Mouse (Mus musculus) kidney, embryonic 16.5 days (tissue): Measurements from ENCODE around the gene Vstm4. TPM values are rescaled to one million over a fixed set of nuclear protein-coding genes. Genes with fewer than 3 reads are reported as not detected.

ENCODE experiments used
- ATAC-seq: fragments of 200-750 bp; cut with Nextera tagmentation; 2 replicates; pipeline ENCODE4 v1.8.0; 2017; ENCODE audit warnings: moderate TSS enrichment; ENCODE audit not compliant: low FRiP score, low TSS enrichment
- H3K27ac ChIP-seq: fragments of 300-500 bp; sonication (generic); 2 replicates; pipeline ENCODE4 v1.5.1; 2014; ENCODE audit warnings: low read length
- H3K27me3 ChIP-seq: fragments of 300-500 bp; sonication (generic); 2 replicates; pipeline ENCODE4 v1.6.1; 2014; ENCODE audit warnings: low read length, control low read depth, mixed read lengths; ENCODE audit not compliant: insufficient read depth
- H3K36me3 ChIP-seq: fragments of 300-500 bp; sonication (generic); 2 replicates; pipeline ENCODE4 v1.6.1; 2014; ENCODE audit warnings: low read length, control low read depth, mixed read lengths; ENCODE audit not compliant: insufficient read depth
- H3K4me1 ChIP-seq: fragments of 300-500 bp; sonication (generic); 2 replicates; pipeline ENCODE4 v1.6.1; 2014; ENCODE audit warnings: low read length, control low read depth, mixed read lengths; ENCODE audit not compliant: insufficient read depth
- H3K4me2 ChIP-seq: fragments of 300-500 bp; sonication (generic); replicated peaks from 2 replicates; pipeline ENCODE4 v1.6.1; 2014; ENCODE audit warnings: low read depth, low read length
- H3K4me3 ChIP-seq: fragments of 300-500 bp; sonication (generic); 2 replicates; pipeline ENCODE4 v1.5.1; 2014; ENCODE audit warnings: mild to moderate bottlenecking, low read length
- H3K9ac ChIP-seq: fragments of 300-500 bp; sonication (generic); replicated peaks from 2 replicates; pipeline ENCODE4 v1.6.1; 2014; ENCODE audit warnings: low read length
- H3K9me3 ChIP-seq: fragments of 300-500 bp; sonication (generic); 2 replicates; pipeline ENCODE4 v1.6.1; 2016; ENCODE audit warnings: low read length, control low read depth
- WGBS: fragments of 180-500 bp; shearing (Covaris S2); extraction: QIAGEN DNeasy Blood & Tissue Kit; methylation state at CpG from one replicate; pipeline ENCODE4 v1.1.7; 2014; 5-methylcytosine and 5-hydroxymethylcytosine counted together
- polyA plus RNA-seq: library from polyadenylated mRNA; unstranded; fragments of >200 nt; fragmentation: Nextera tagmentation; extraction: Ambion mirVana; gene quantifications from 2 replicates; pipeline ENCODE4 v1.2.1, GENCODE M21; 2015

Gene Vstm4
- polyA plus RNA-seq, 1 experiment from 2014 or later = 51.8 TPM

DNA sequence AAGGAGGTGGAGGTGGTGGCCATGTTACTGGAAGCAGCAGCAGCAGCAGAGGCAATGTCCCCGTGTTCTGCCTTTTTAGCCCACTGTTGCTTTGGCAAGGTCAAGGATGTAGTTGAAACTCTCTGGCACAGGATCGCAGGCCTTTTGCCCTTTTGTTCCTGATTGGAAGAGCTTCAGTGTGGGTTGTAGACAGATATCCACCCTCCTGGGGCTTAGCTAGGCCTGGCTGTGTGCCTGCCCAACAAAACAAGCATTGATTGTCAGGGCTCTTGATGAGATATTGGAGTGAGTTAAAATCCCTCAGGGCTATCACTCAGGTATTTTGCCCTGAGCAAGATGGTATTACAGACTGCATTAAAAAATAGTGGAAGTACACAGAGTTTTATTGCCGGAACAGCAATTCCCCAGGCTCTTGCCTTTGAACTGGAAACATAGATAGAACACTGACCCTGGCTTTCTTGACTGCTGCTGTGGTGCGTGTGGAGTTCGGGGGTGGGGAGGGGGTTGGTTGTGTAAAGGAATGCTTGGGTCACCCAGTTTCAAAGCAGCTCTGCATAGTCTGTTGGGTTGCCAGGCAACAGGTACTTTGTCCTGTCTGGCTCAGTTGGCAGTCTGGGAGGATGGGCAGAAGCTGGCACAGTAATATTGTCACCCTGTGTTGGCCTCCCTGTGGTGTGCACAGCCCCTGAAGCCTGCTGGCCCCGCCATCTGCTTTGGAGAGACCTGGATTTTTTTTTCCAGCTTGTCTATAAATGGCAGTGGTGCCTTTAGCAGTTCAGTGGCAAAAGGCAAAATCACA, 32.5 kb downstream of the Vstm4 start:
- peak; percentile 65; the same call in 1 of the 2 replicates for ATAC-seq
- Histone ChIP-seq H3K4me2 (no peak overlapping the region), H3K27ac (no peak overlapping the region), H3K9ac (no peak overlapping the region), H3K36me3 (no peaks in the 10 kb centered on the region), H3K27me3 (no peaks in the 10 kb centered on the region), H3K4me1 (peaks cover 4% of the 10 kb centered on the region), H3K9me3 (no peaks in the 10 kb centered on the region), H3K4me3 (no peak overlapping the region)
- 48% methylated on average over 6 of the region's 6 CpGs for WGBS

DNA sequence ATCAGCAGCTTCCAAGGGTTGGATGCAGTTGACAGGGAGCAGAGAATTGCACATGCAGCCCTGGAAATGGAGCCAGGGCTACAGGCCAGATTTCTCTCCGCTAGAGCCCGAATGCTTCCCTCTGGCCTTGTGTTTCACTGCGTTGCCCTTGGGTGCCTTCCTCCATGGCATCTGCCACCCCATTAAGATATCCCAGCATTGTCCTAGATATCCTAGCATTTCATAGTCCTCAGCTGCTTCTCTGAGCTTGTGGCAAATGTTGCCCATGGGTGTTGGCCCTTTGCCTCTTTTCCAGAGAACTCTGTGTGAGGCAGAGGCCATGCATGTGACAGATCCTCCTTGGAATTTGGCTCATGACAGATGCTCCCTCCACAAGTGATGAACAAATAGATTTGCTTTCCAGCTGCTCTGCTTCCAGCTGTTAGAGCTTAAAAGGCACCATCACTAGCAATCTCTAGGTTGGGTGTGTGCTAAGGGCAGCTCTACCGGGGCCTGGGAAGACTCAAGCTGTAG, 37.8 kb downstream of the Vstm4 start:
- H3K4me2 ChIP-seq = no peak overlapping the region
- H3K4me1 ChIP-seq = peaks cover 1% of the 10 kb centered on the region; the same call in 1 of the 2 replicates
- 82% methylated on average over 4 of the region's 4 CpGs for WGBS
- ATAC-seq = no peak
- H3K9ac ChIP-seq = no peak overlapping the region
- no peaks in the 10 kb centered on the region for H3K36me3 ChIP-seq
- no peak overlapping the region for H3K27ac ChIP-seq
- no peaks in the 10 kb centered on the region for H3K27me3 ChIP-seq
- no peaks in the 10 kb centered on the region for H3K9me3 ChIP-seq
- H3K4me3 ChIP-seq = no peak overlapping the region

DNA sequence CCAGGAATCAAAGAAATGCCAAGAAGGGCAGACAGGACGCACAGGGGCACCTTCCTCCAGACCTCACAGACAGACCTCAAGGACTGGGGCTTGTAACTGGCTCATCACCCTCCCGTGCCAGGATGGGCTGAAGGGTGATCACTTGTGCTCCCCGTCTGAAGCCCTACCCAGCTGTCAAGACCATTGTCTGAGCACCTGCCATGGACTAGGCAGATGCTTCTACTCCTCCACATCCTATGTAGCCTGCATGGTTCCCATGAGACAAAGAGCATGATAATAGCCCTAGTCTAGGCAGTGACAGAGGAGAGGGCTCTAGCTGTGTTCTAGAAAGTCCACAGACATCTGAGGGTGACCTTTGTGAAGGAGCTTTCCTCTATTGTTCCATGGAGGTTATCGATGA, 38.3 kb downstream of the Vstm4 start:
- ATAC-seq = no peak

DNA sequence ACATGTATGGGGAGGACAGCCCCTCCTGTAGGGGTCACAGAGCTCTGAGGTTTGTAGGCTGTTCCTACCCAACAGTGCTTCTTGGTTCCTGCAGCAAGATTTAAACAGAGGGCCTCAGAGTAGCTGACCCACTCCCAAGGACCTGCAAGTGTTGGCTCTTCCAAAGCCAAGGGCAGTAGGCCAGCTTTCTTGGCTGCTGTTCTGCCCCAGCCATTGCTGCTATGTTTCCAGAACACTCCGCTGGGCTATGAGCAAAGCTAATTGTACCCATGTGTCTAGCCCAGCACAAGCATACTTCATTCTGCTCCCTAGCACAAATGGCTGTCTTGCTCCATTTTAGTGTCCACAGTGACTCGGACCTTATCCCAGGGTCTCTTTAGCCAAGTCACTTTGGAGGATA, 40.3 kb downstream of the Vstm4 start:
- Histone ChIP-seq H3K27ac (no peak overlapping the region), H3K9me3 (no peaks in the 10 kb centered on the region), H3K9ac (no peak overlapping the region), H3K4me2 (no peak overlapping the region), H3K27me3 (no peaks in the 10 kb centered on the region), H3K36me3 (no peaks in the 10 kb centered on the region), H3K4me3 (no peak overlapping the region), H3K4me1 (peaks cover 5% of the 10 kb centered on the region; the same call in 1 of the 2 replicates)
- 97% methylated on average over 2 of the region's 2 CpGs for WGBS
- ATAC-seq = no peak

More for the DNA sequence above, 38.3 kb downstream of the Vstm4 start:
- no peaks in the 10 kb centered on the region for H3K36me3 ChIP-seq
- no peak overlapping the region for H3K27ac ChIP-seq
- H3K9me3 ChIP-seq = no peaks in the 10 kb centered on the region
- no peak overlapping the region for H3K4me3 ChIP-seq
- WGBS = 87% methylated on average over 4 of the region's 4 CpGs
- no peak overlapping the region for H3K9ac ChIP-seq
- no peaks in the 10 kb centered on the region for H3K27me3 ChIP-seq
- no peak overlapping the region for H3K4me2 ChIP-seq
- H3K4me1 ChIP-seq = no peaks in the 10 kb centered on the region

DNA sequence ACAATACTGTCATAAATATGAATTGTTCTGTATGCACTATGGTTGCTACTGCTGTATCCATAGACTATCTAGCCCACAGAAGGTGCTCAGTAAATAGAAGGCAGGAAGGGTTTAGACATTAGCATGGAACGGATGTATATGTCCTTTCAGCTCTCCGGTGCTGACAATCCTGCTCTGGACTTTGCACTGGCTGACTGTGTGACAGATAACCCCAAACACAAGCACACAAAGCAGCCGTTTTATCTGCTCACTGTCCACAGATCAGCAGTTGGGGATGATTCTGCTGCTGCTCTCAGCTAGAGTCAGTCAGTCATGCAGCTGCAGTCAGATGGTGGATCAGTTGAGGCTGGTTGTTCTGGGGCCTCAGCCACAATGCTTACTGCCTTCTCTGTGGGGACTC, 46.6 kb downstream of the Vstm4 start:
- H3K4me1 ChIP-seq = peaks cover 5% of the 10 kb centered on the region; the same call in 1 of the 2 replicates
- H3K9me3 ChIP-seq = no peaks in the 10 kb centered on the region
- ATAC-seq = no peak
- H3K4me2 ChIP-seq = no peak overlapping the region
- no peaks in the 10 kb centered on the region for H3K27me3 ChIP-seq
- H3K27ac ChIP-seq = no peak overlapping the region
- no peak overlapping the region for H3K4me3 ChIP-seq
- 87% methylated on average over 3 of the region's 3 CpGs for WGBS
- no peaks in the 10 kb centered on the region for H3K36me3 ChIP-seq
- no peak overlapping the region for H3K9ac ChIP-seq

DNA sequence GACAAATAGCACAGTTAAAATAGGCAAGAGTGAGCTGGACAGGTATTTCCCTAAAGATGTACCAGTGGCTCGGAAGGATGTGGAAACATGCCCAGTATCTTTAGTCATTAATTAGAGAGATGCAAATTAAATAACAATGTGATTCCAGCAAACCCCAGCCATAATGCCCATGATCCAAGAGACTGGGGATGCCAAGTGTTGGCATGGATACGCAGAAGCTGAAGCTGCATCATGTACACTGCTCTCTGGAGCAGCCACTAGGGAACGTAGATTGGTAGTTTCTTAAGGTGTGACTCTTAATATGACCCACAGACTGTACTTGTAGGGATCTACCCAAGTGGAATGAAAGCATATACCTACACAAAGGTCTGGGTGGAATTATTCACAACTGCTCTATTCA, 50.0 kb downstream of the Vstm4 start:
- 88% methylated on average over 3 of the region's 3 CpGs for WGBS
- Histone ChIP-seq H3K4me1 (no peaks in the 10 kb centered on the region), H3K36me3 (no peaks in the 10 kb centered on the region), H3K4me2 (no peak overlapping the region), H3K9ac (no peak overlapping the region), H3K27ac (no peak overlapping the region), H3K27me3 (no peaks in the 10 kb centered on the region), H3K4me3 (no peak overlapping the region), H3K9me3 (no peaks in the 10 kb centered on the region)
- no peak for ATAC-seq

DNA sequence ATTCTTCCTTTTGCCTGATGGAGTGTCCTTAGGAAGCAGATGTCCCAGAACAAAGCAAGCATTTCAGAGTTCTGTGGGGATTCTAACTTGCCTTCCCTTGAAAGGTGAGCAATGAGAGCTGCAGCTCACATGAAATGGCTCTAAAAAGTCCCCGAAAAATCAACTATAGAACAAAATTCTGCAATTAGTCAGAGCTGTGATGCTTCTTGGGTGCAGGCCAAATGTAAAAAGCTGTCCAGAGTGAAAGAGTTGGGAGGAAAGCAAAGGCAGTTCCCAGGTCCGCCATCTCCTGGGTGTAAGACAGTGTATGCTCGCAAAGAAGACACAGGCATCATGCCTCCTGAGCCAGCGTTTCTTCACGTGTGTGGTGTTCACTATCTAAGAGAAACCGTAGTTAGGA, 52.6 kb downstream of the Vstm4 start:
- Histone ChIP-seq H3K4me3 (no peak overlapping the region), H3K36me3 (no peaks in the 10 kb centered on the region), H3K27ac (no peak overlapping the region), H3K4me2 (no peak overlapping the region), H3K9ac (no peak overlapping the region), H3K27me3 (no peaks in the 10 kb centered on the region), H3K4me1 (no peaks in the 10 kb centered on the region), H3K9me3 (no peaks in the 10 kb centered on the region)
- no peak for ATAC-seq
- WGBS = 74% methylated on average over 6 of the region's 6 CpGs

DNA sequence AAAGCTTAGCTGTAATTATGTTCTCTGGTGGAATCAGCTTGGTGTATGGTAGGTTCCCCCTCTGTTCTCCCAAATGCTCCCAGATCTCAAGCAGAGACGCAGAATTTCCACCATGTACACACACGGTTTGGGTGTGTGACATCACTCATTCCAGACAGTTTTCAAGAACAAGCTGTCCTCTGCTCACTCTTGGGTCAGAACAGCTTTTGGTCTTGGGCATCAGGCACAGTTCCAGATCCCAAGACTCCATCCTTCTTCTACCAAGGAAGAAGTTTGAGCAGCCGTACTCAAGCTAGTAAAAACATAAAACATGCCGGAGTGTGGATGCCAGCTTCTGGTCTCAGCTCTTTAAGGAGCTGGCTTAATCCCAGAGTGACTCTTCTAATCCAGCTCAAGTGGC, 54.6 kb downstream of the Vstm4 start:
- ATAC-seq = no peak
- WGBS = 87% methylated on average over 4 of the region's 4 CpGs
- no peak overlapping the region for H3K4me3 ChIP-seq
- no peaks in the 10 kb centered on the region for H3K4me1 ChIP-seq
- H3K27ac ChIP-seq = no peak overlapping the region
- H3K4me2 ChIP-seq = no peak overlapping the region
- H3K36me3 ChIP-seq = no peaks in the 10 kb centered on the region
- no peaks in the 10 kb centered on the region for H3K27me3 ChIP-seq
- H3K9ac ChIP-seq = no peak overlapping the region
- no peaks in the 10 kb centered on the region for H3K9me3 ChIP-seq

DNA sequence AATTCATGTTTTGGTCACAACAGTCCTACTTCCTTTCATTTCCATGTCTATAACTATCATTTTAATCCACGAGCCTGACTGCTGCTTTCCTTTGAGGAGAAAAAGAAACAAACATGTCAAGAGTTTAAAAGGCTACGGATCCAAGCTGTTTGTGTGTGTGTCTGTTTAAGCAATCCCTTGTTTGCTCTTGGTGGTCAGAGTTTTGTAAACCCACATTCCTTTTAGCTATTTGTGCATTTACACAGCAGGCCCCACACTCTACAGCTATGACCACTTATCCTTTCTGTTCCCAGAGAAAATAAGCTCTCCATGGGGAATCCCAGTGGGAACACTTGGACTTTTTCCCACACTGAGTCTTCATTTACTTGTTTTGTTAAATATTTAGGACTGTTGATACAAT, 58.8 kb downstream of the Vstm4 start:
- 54% methylated on average over 2 of the region's 2 CpGs for WGBS
- H3K27ac ChIP-seq = peak overlapping the region; percentile 26; the same call in 1 of the 2 replicates

DNA sequence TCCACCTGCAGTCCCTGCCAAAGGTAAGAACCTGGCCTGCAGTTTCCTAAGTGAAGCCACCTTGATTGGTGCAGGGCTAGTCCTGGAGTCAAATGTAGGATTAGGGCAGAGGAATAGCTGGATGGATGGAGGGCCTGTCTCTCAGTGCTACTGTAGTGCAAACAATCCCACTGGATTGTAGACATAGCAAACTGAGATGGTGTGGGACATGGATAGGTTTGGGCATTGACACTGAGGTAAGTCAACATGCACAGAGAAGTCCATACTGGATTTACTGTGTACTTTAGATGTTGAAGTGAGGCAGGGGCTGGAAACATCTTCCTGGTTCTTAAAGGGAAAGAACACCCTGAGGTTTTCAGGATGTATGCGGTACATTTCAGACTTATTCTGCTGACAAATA, 61.4 kb downstream of the Vstm4 start:
- no peaks in the 10 kb centered on the region for H3K9me3 ChIP-seq
- no peak overlapping the region for H3K4me2 ChIP-seq
- no peaks in the 10 kb centered on the region for H3K36me3 ChIP-seq
- H3K9ac ChIP-seq = no peak overlapping the region
- no peak overlapping the region for H3K27ac ChIP-seq
- no peaks in the 10 kb centered on the region for H3K27me3 ChIP-seq
- WGBS = 84% methylated on average over 1 of the region's 1 CpGs
- H3K4me3 ChIP-seq = no peak overlapping the region
- no peak for ATAC-seq
- no peaks in the 10 kb centered on the region for H3K4me1 ChIP-seq

More for the DNA sequence above, 58.8 kb downstream of the Vstm4 start:
- no peaks in the 10 kb centered on the region for H3K9me3 ChIP-seq
- ATAC-seq = peak; percentile 57; the same call in 1 of the 2 replicates
- H3K4me2 ChIP-seq = no peak overlapping the region
- no peak overlapping the region for H3K4me3 ChIP-seq
- H3K36me3 ChIP-seq = no peaks in the 10 kb centered on the region
- no peaks in the 10 kb centered on the region for H3K27me3 ChIP-seq
- H3K9ac ChIP-seq = no peak overlapping the region
- H3K4me1 ChIP-seq = no peaks in the 10 kb centered on the region
